Mouse (Mus musculus): ENCODE data around the gene Liph. TPM values are rescaled to one million over a fixed set of nuclear protein-coding genes. Genes with fewer than 3 reads are reported as not detected.
"Not testable (repeated sequence)": the region's sequence is repeated elsewhere in the genome, so short reads cannot be mapped to it uniquely, and the experiment has no call there.

Liph gene
- polyA plus RNA-seq, 1 experiment from 2014 or later, result 0.22 TPM

DNA sequence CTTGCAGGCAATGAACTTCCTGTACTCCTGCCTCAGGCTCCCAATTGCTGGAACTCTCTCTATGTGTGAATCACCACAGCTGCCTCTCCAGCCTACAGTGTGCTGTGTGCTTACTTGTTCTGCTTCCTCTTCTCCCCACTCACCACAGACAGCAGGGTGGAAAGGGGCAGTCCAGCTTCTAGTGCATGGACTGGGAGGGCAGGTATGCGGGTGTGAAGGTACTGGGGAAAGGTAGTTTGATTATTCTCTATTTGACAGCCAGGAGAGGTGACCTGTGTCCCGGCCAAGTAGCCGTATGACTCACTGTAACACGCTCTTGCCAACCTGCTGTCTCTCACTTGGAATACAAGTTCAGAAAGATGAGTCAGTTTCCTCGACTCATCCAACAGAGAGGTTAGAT is 2.6 kb upstream of the Liph start:
- 90% methylated on average over 5 of the region's 5 CpGs for WGBS
- Histone ChIP-seq H3K4me2 (no peak overlapping the region), H3K27me3 (peaks cover 10% of the 10 kb centered on the region; the same call in 1 of the 2 replicates), H3K4me3 (no peak overlapping the region), H3K36me3 (ENCODE audit: poor library complexity, severe bottlenecking) (no peaks in the 10 kb centered on the region), H3K9me3 (replicated peaks) (no peaks in the 10 kb centered on the region), H3K9ac (no peak overlapping the region), H3K4me1 (peaks cover 6% of the 10 kb centered on the region), H3K27ac (no peak overlapping the region)
- no peak for ATAC-seq

DNA sequence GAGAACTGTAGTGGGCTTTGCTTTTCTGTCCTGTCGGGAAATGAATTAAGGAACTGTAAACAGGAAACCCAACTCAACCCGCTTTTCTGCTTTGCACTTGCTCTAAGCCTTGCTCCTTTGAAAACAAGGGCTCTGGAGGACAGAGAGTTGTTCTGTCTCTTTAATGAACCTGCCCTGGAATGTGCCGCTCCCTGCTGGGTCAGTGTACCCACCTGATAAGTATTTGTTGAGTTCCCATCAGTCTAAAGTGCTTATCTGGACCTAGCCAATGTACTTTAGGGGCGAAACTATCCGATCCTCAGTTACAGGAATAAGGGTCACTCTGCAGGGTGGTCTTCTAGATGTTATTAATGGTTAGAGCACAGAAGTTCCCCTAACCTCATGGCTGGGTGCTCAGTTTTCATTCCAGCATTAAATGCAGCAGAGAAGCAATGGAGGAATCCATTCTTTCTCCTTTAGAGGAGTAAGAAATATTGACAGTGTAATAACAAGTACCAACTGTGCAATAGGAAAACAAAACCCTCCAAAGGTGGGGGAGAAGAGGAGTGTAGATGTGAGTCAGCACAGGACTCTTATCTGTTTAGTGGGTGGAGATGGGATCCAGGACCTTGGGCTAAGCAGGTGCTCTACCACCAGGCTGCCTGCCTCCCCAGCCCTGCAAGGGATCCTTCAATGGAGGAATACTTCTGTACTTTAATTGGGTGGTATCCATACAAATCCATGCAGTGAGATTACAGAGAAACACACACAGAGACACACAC is 1.6 kb upstream of the Liph start:
- H3K9ac ChIP-seq, result no peak overlapping the region
- ATAC-seq, result no peak
- no peak overlapping the region for H3K4me3 ChIP-seq
- H3K27ac ChIP-seq, result no peak overlapping the region
- H3K4me2 ChIP-seq, result no peak overlapping the region
- H3K27me3 ChIP-seq, result peaks cover 10% of the 10 kb centered on the region; the same call in 1 of the 2 replicates
- H3K4me1 ChIP-seq, result peaks cover 6% of the 10 kb centered on the region
- no peaks in the 10 kb centered on the region for H3K9me3 ChIP-seq (replicated peaks)
- H3K36me3 ChIP-seq (ENCODE audit: poor library complexity, severe bottlenecking), result no peaks in the 10 kb centered on the region
- WGBS, result 59% methylated on average over 5 of the region's 5 CpGs

DNA sequence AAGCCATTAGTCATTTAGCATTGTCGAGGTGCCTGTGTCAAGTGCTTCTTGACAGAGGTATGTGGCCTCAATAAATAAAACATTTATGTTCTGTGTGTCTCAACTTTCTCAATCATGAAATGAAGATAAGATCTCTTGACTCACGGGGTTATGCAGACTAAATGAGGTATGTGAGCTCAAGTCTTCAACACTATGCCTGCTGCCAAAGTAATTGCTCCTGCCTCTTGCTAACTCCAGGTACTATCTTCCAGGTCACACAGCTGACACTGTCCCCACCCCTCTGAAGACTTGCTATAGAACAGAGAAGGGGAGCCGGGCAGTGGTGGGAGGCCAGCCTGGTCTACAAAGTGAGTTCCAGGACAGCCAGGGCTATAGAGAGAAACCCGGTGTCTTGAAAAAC is 939 bp upstream of the Liph start:
- Histone ChIP-seq H3K4me1 (peaks cover 6% of the 10 kb centered on the region), H3K9me3 (replicated peaks) (no peaks in the 10 kb centered on the region), H3K4me2 (no peak overlapping the region), H3K27ac (no peak overlapping the region), H3K4me3 (no peak overlapping the region), H3K9ac (no peak overlapping the region), H3K36me3 (ENCODE audit: poor library complexity, severe bottlenecking) (no peaks in the 10 kb centered on the region), H3K27me3 (peaks cover 10% of the 10 kb centered on the region; the same call in 1 of the 2 replicates)
- no peak for ATAC-seq
- WGBS, result 78% methylated on average over 4 of the region's 4 CpGs

DNA sequence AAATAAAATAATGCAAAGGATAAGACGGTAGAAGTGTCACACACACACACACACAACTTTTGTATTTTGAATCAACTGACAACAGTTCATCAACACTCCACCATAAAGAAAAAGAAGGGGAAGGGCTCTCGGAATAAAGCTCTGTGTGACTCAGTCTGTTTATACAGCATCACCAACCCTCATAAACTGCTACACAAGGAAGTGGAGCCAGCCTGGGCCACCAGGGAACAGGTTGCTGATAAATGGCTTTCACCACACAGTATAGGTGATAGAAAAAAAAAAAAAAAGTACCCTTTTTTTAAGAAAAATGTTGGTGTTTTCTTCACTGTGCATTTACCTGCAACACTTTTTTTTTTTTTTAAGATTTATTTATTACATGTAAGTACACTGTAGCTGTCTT is 3.7 kb downstream of the Liph start:
- H3K4me3 ChIP-seq, result no peak overlapping the region
- no peak overlapping the region for H3K9ac ChIP-seq
- H3K27ac ChIP-seq, result no peak overlapping the region
- H3K9me3 ChIP-seq (replicated peaks), result no peaks in the 10 kb centered on the region
- 0 out of 2 replicates have a peak, but pooled peaks cover 4% of the 10 kb centered on the region for H3K27me3 ChIP-seq
- peaks cover 6% of the 10 kb centered on the region for H3K4me1 ChIP-seq
- no peak for ATAC-seq
- no peaks in the 10 kb centered on the region for H3K36me3 ChIP-seq (ENCODE audit: poor library complexity, severe bottlenecking)
- WGBS, result 89% methylated on average over 2 of the region's 2 CpGs
- no peak overlapping the region for H3K4me2 ChIP-seq

DNA sequence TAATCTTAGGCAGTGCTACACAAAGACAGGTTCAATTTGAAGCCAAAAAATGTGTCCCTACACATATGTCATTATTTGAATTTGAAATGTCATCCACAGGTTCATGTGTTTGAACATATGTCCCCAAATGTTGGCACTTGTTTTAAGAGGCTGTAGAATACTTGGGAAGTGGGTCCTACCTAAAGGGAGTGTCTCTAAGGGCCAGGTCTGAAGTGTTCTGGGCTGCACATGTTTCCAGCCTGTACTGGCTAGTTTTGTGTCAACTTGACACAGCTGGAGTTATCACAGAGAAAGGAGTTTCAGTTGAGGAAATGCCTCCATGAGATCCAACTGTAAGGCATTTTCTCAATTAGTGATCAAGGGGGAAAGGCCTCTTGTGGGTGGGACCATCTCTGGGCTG is 4.6 kb downstream of the Liph start:
- not testable (repeated sequence) for H3K4me2 ChIP-seq; H3K4me3 ChIP-seq; H3K27ac ChIP-seq; H3K27me3 ChIP-seq; H3K9ac ChIP-seq; H3K36me3 ChIP-seq (ENCODE audit: poor library complexity, severe bottlenecking); ATAC-seq; H3K4me1 ChIP-seq; H3K9me3 ChIP-seq (replicated peaks)

DNA sequence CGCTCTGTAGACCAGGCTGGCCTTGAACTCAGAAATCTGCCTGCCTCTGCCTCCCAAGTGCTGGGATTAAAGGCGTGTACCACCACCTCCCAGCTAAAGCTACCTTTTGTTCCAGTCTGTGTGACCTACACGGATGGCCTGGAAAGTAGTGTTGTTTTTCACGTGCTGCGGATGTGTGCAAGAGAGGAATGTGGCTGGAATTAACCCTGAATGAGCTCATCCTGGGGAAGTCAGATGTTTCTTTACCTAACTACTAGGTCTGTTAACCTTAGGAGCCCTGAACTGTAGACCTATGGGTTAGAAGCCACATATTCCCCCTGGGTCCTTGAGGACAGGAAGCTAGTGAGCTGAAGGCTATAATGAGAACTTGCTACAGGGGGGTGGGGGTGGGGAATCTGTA is 7.5 kb downstream of the Liph start:
- WGBS, result 76% methylated on average over 5 of the region's 5 CpGs
- no peaks in the 10 kb centered on the region for H3K4me1 ChIP-seq
- no peaks in the 10 kb centered on the region for H3K36me3 ChIP-seq (ENCODE audit: poor library complexity, severe bottlenecking)
- ATAC-seq, result no peak
- no peaks in the 10 kb centered on the region for H3K27me3 ChIP-seq
- H3K27ac ChIP-seq, result no peak overlapping the region
- H3K9me3 ChIP-seq (replicated peaks), result no peaks in the 10 kb centered on the region
- H3K9ac ChIP-seq, result no peak overlapping the region
- H3K4me3 ChIP-seq, result no peak overlapping the region
- H3K4me2 ChIP-seq, result no peak overlapping the region

DNA sequence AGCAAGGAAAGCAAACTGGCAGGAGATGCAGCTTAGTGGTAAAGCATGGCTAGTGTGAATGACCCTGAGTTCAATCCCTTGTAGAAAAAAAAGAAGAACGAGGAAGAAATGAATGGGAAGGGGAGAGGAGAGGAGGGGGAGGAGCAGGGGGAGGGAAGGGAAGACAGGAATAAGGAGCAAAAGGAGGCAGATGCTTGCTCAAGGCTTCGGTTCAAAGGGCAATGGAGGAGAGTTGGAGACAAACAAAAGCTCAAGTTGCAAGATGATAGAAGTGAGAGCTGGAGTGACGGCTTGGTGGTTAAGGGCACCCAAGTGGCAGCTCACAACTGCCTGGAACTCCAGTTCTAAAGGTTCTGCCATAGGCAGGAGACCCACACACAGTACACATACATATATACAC is 9.3 kb downstream of the Liph start:
- H3K4me1 ChIP-seq, result no peaks in the 10 kb centered on the region
- H3K27ac ChIP-seq, result no peak overlapping the region
- no peaks in the 10 kb centered on the region for H3K9me3 ChIP-seq (replicated peaks)
- no peaks in the 10 kb centered on the region for H3K36me3 ChIP-seq (ENCODE audit: poor library complexity, severe bottlenecking)
- H3K4me3 ChIP-seq, result no peak overlapping the region
- H3K9ac ChIP-seq, result no peak overlapping the region
- H3K4me2 ChIP-seq, result no peak overlapping the region
- no peaks in the 10 kb centered on the region for H3K27me3 ChIP-seq
- 59% methylated on average over 3 of the region's 3 CpGs for WGBS
- ATAC-seq, result no peak

DNA sequence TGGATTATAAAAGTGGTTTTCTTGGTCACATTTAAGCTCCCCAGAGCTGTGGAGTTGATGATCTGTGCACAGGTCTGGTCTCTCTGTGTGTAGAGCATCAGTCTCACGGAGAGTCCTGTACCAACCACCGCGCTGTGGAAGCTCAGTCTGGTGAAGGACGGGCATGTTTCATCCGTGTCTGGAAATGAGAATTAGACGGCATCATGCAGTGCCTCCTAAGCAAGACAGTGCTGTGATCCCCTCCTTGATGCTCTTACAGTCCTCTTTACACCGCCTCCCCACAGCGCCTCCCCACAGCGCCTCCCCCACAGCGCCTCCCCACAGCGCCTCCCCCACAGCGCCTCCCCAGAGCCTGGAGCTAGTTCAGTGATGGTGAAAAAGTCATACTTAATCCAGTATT is 11.4 kb downstream of the Liph start:
- H3K4me3 ChIP-seq, result no peak overlapping the region
- no peaks in the 10 kb centered on the region for H3K27me3 ChIP-seq
- H3K9ac ChIP-seq, result no peak overlapping the region
- no peaks in the 10 kb centered on the region for H3K4me1 ChIP-seq
- WGBS, result 80% methylated on average over 12 of the region's 12 CpGs
- no peaks in the 10 kb centered on the region for H3K36me3 ChIP-seq (ENCODE audit: poor library complexity, severe bottlenecking)
- ATAC-seq, result no peak
- H3K4me2 ChIP-seq, result no peak overlapping the region
- H3K27ac ChIP-seq, result no peak overlapping the region
- no peaks in the 10 kb centered on the region for H3K9me3 ChIP-seq (replicated peaks)

DNA sequence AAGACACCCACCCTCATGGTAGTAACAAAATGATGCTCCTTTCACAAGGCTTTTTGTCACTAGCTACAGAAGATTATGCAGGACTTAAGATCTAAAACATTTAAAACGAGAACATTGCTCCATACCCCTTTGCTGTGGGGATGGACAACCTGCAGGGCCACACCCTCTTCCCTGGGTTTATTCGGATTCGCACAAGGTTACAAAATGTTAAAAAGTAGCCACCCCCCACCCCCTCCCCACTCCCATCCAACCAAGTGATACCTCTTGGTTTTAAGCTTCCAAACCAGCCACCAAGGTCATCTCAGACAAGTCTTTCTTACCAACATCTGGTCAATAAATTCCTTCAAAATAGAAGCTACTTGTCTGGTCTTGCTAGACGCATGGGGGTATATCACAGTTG is 11.9 kb downstream of the Liph start:
- WGBS, result 97% methylated on average over 4 of the region's 4 CpGs
- Histone ChIP-seq H3K4me1 (no peaks in the 10 kb centered on the region), H3K27ac (no peak overlapping the region), H3K4me3 (no peak overlapping the region), H3K9ac (no peak overlapping the region), H3K9me3 (replicated peaks) (no peaks in the 10 kb centered on the region), H3K36me3 (ENCODE audit: poor library complexity, severe bottlenecking) (no peaks in the 10 kb centered on the region), H3K4me2 (no peak overlapping the region), H3K27me3 (no peaks in the 10 kb centered on the region)
- ATAC-seq, result no peak

DNA sequence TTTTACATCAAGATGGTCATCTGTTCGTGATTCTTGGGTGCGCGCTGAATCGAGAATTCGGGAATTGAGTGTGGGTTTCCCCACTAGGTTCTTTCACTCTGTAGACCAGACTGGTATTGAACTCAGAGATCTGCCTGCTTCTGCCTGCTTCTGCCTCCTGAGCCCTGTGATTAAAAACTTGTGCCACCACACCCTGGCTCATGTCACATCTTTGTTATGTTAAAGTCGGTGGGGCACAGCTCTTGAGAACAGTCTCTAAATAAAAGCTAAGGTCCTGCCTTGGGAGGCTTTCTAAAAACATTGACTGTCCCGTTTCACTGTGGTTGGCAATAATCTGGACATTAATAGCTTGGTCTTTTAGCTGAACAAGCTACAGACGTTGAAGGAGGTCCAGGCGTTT is 12.3 kb downstream of the Liph start:
- Histone ChIP-seq H3K9me3 (replicated peaks) (no peaks in the 10 kb centered on the region), H3K27ac (no peak overlapping the region), H3K4me3 (no peak overlapping the region), H3K9ac (no peak overlapping the region), H3K27me3 (no peaks in the 10 kb centered on the region), H3K4me2 (no peak overlapping the region), H3K4me1 (no peaks in the 10 kb centered on the region), H3K36me3 (ENCODE audit: poor library complexity, severe bottlenecking) (no peaks in the 10 kb centered on the region)
- ATAC-seq, result no peak
- WGBS, result 95% methylated on average over 9 of the region's 9 CpGs

DNA sequence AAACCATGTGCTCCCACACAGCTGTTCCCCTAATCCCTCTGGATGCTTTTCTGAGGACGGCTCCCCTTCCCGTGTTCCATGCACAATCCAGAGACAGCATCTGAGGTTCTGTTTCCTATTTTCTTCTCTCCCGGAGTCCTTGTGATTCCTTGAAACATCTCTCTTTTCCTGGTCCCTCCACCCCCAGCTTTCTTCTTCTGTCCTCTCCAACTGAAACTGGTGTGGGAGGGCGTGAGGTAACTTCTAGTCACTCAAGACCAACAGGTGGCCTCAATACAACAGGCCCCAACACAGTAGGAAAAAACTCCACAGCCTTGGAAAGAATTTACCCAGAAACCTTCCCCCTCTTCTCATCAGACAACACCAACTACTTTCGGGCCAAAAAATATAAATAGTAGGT is 18.1 kb downstream of the Liph start:
- no peak for ATAC-seq
- no peak overlapping the region for H3K27ac ChIP-seq
- no peak overlapping the region for H3K4me2 ChIP-seq
- H3K4me3 ChIP-seq, result no peak overlapping the region
- H3K4me1 ChIP-seq, result peaks cover 7% of the 10 kb centered on the region
- WGBS, result 79% methylated on average over 5 of the region's 5 CpGs
- no peaks in the 10 kb centered on the region for H3K9me3 ChIP-seq (replicated peaks)
- no peak overlapping the region for H3K9ac ChIP-seq
- 0 out of 2 replicates have a peak, but pooled peaks cover 10% of the 10 kb centered on the region for H3K27me3 ChIP-seq
- H3K36me3 ChIP-seq (ENCODE audit: poor library complexity, severe bottlenecking), result no peaks in the 10 kb centered on the region

DNA sequence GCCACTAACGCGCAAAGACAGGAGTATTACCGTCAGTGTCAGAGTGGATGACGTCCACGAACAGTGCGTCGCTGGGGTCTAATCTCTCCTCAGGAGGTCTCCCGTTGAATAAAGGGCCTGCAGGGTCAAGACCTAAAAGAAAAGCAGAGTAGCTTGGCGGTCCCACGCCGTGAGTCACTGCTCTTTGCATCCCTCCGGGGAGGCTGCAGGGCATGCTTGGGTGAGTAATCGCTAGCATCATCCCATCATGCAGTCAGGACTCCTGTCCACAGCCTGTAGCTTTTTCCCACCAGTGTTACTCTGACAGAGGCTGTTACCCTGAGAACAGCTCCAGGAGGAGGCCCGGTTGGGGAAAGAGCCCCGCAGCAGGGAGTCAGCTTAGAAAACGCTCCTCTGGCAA is 19.3 kb downstream of the Liph start:
- no peaks in the 10 kb centered on the region for H3K9me3 ChIP-seq (replicated peaks)
- H3K4me1 ChIP-seq, result peaks cover 7% of the 10 kb centered on the region
- H3K36me3 ChIP-seq (ENCODE audit: poor library complexity, severe bottlenecking), result no peaks in the 10 kb centered on the region
- no peak for ATAC-seq
- H3K27me3 ChIP-seq, result 0 out of 2 replicates have a peak, but pooled peaks cover 10% of the 10 kb centered on the region
- peak overlapping the region; percentile 3; the same call in 1 of the 2 replicates for H3K4me3 ChIP-seq
- 1% methylated on average over 16 of the region's 16 CpGs for WGBS
- H3K4me2 ChIP-seq, result peak overlapping the region; percentile 44
- H3K27ac ChIP-seq, result no peak overlapping the region
- H3K9ac ChIP-seq, result peak overlapping the region; percentile 36; the same call in 1 of the 2 replicates

DNA sequence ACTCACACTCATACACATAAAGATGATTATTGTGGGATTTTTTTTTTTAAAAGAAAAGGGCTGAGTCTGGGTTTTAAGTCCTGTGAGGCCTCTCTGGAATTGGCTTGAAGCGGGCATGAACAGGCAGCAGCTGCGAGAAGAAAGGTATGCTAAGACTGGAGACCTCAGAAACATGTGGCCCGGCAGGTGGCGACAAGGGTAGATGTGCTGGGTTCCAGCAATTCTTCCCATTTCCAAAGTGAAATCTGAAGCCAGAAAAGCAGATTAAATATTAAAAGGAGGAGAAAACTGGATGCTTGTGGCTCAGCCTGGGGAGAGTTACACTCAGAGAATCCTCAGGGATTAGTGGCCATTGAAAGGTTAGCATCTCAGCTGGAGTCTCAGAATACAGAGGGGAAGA is 24.0 kb downstream of the Liph start:
- no peak overlapping the region for H3K4me3 ChIP-seq
- H3K27me3 ChIP-seq, result 0 out of 2 replicates have a peak, but pooled peaks cover 9% of the 10 kb centered on the region
- H3K4me1 ChIP-seq, result peaks cover 6% of the 10 kb centered on the region
- no peak overlapping the region for H3K4me2 ChIP-seq
- 51% methylated on average over 4 of the region's 4 CpGs for WGBS
- no peak overlapping the region for H3K27ac ChIP-seq
- H3K9me3 ChIP-seq (replicated peaks), result no peaks in the 10 kb centered on the region
- no peak overlapping the region for H3K9ac ChIP-seq
- no peaks in the 10 kb centered on the region for H3K36me3 ChIP-seq (ENCODE audit: poor library complexity, severe bottlenecking)
- ATAC-seq, result no peak
